Mouse (Mus musculus): ENCODE measurements around the gene Cntnap5a. TPM values are rescaled to one million over a fixed set of nuclear protein-coding genes. Genes with fewer than 3 reads are reported as not detected.
"Not testable (repeated sequence)": the region's sequence is repeated elsewhere in the genome, so short reads cannot be mapped to it uniquely, and the experiment has no call there.

Gene Cntnap5a
- polyA plus RNA-seq, 1 experiment from 2014 or later = not detected

GRCm38 (mm10) chr1:116125767-116126166 is 441.2 kb downstream of the Cntnap5a start:
- ATAC-seq (ENCODE audit: insufficient number of reproducible peaks, low FRiP score, low TSS enrichment, low read depth) (no peak), DNase-seq (ENCODE audit: low spot score) (no peak)
- WGBS = 35% methylated on average over 1 of the region's 1 CpGs
- H3K27ac ChIP-seq (replicated peaks; ENCODE audit: low read depth, low read length) = no peak overlapping the region
- no peaks in the 10 kb centered on the region for H3K27me3 ChIP-seq (ENCODE audit: control insufficient read depth, insufficient read depth, low read length)
- H3K4me3 ChIP-seq (ENCODE audit: low read depth, low read length) = no peak overlapping the region
- H3K4me2 ChIP-seq (ENCODE audit: low read depth, severe bottlenecking) = no peak overlapping the region
- H3K4me1 ChIP-seq (ENCODE audit: control insufficient read depth, insufficient read depth, low read length) = no peaks in the 10 kb centered on the region
- no peak overlapping the region for H3K9ac ChIP-seq (ENCODE audit: low read length)
- no peaks in the 10 kb centered on the region for H3K9me3 ChIP-seq (ENCODE audit: control insufficient read depth, low read length)
- no peaks in the 10 kb centered on the region for H3K36me3 ChIP-seq (ENCODE audit: control insufficient read depth, insufficient read depth, low read length)

- 81% methylated on average over 2 of the region's 2 CpGs for WGBS
- Histone ChIP-seq H3K9me3 (ENCODE audit: control insufficient read depth, low read length) (no peaks in the 10 kb centered on the region), H3K36me3 (ENCODE audit: control insufficient read depth, insufficient read depth, low read length) (no peaks in the 10 kb centered on the region), H3K4me1 (ENCODE audit: control insufficient read depth, insufficient read depth, low read length) (no peaks in the 10 kb centered on the region), H3K27ac (replicated peaks; ENCODE audit: low read depth, low read length) (no peak overlapping the region), H3K4me2 (ENCODE audit: low read depth, severe bottlenecking) (no peak overlapping the region), H3K9ac (ENCODE audit: low read length) (no peak overlapping the region), H3K4me3 (ENCODE audit: low read depth, low read length) (no peak overlapping the region), H3K27me3 (ENCODE audit: control insufficient read depth, insufficient read depth, low read length) (no peaks in the 10 kb centered on the region)
- no peak for ATAC-seq (ENCODE audit: insufficient number of reproducible peaks, low FRiP score, low TSS enrichment, low read depth)
- no peak for DNase-seq (ENCODE audit: low spot score)
Measured at GRCm38 (mm10) chr1:116127085-116127484, 442.5 kb downstream of the Cntnap5a start.

GRCm38 (mm10) chr1:116128450-116129246 is 444.1 kb downstream of the Cntnap5a start:
- H3K27ac ChIP-seq (replicated peaks; ENCODE audit: low read depth, low read length) = no peak overlapping the region
- H3K4me2 ChIP-seq (ENCODE audit: low read depth, severe bottlenecking) = no peak overlapping the region
- DNase-seq (ENCODE audit: low spot score) (no peak), ATAC-seq (ENCODE audit: insufficient number of reproducible peaks, low FRiP score, low TSS enrichment, low read depth) (no peak)
- 55% methylated on average over 1 of the region's 1 CpGs for WGBS
- no peaks in the 10 kb centered on the region for H3K4me1 ChIP-seq (ENCODE audit: control insufficient read depth, insufficient read depth, low read length)
- H3K9ac ChIP-seq (ENCODE audit: low read length) = no peak overlapping the region
- no peaks in the 10 kb centered on the region for H3K36me3 ChIP-seq (ENCODE audit: control insufficient read depth, insufficient read depth, low read length)
- no peaks in the 10 kb centered on the region for H3K27me3 ChIP-seq (ENCODE audit: control insufficient read depth, insufficient read depth, low read length)
- no peaks in the 10 kb centered on the region for H3K9me3 ChIP-seq (ENCODE audit: control insufficient read depth, low read length)
- no peak overlapping the region for H3K4me3 ChIP-seq (ENCODE audit: low read depth, low read length)

- Histone ChIP-seq H3K36me3 (ENCODE audit: control insufficient read depth, insufficient read depth, low read length) (no peaks in the 10 kb centered on the region), H3K4me3 (ENCODE audit: low read depth, low read length) (no peak overlapping the region), H3K27ac (replicated peaks; ENCODE audit: low read depth, low read length) (no peak overlapping the region), H3K9me3 (ENCODE audit: control insufficient read depth, low read length) (no peaks in the 10 kb centered on the region), H3K9ac (ENCODE audit: low read length) (no peak overlapping the region), H3K4me2 (ENCODE audit: low read depth, severe bottlenecking) (no peak overlapping the region), H3K27me3 (ENCODE audit: control insufficient read depth, insufficient read depth, low read length) (no peaks in the 10 kb centered on the region), H3K4me1 (ENCODE audit: control insufficient read depth, insufficient read depth, low read length) (no peaks in the 10 kb centered on the region)
- DNase-seq (ENCODE audit: low spot score) (no peak), ATAC-seq (ENCODE audit: insufficient number of reproducible peaks, low FRiP score, low TSS enrichment, low read depth) (no peak)
Measured at GRCm38 (mm10) chr1:116132471-116132870, 447.9 kb downstream of the Cntnap5a start.

- Histone ChIP-seq H3K9me3 (ENCODE audit: control insufficient read depth, low read length) (no peaks in the 10 kb centered on the region), H3K9ac (ENCODE audit: low read length) (no peak overlapping the region), H3K27ac (replicated peaks; ENCODE audit: low read depth, low read length) (no peak overlapping the region), H3K36me3 (ENCODE audit: control insufficient read depth, insufficient read depth, low read length) (no peaks in the 10 kb centered on the region), H3K4me1 (ENCODE audit: control insufficient read depth, insufficient read depth, low read length) (no peaks in the 10 kb centered on the region), H3K27me3 (ENCODE audit: control insufficient read depth, insufficient read depth, low read length) (no peaks in the 10 kb centered on the region), H3K4me3 (ENCODE audit: low read depth, low read length) (no peak overlapping the region), H3K4me2 (ENCODE audit: low read depth, severe bottlenecking) (no peak overlapping the region)
- ATAC-seq (ENCODE audit: insufficient number of reproducible peaks, low FRiP score, low TSS enrichment, low read depth) (no peak), DNase-seq (ENCODE audit: low spot score) (no peak)
Measured at GRCm38 (mm10) chr1:116149764-116150369, 465.3 kb downstream of the Cntnap5a start.

GRCm38 (mm10) chr1:116184471-116184870 is 499.9 kb downstream of the Cntnap5a start:
- 93% methylated on average over 2 of the region's 2 CpGs for WGBS
- Histone ChIP-seq H3K9me3 (ENCODE audit: control insufficient read depth, low read length) (no peaks in the 10 kb centered on the region), H3K4me2 (ENCODE audit: low read depth, severe bottlenecking) (no peak overlapping the region), H3K36me3 (ENCODE audit: control insufficient read depth, insufficient read depth, low read length) (no peaks in the 10 kb centered on the region), H3K9ac (ENCODE audit: low read length) (no peak overlapping the region), H3K4me3 (ENCODE audit: low read depth, low read length) (no peak overlapping the region), H3K27ac (replicated peaks; ENCODE audit: low read depth, low read length) (no peak overlapping the region), H3K4me1 (ENCODE audit: control insufficient read depth, insufficient read depth, low read length) (no peaks in the 10 kb centered on the region), H3K27me3 (ENCODE audit: control insufficient read depth, insufficient read depth, low read length) (no peaks in the 10 kb centered on the region)
- DNase-seq (ENCODE audit: low spot score) (no peak), ATAC-seq (ENCODE audit: insufficient number of reproducible peaks, low FRiP score, low TSS enrichment, low read depth) (no peak)

GRCm38 (mm10) chr1:116188142-116188541 is 503.6 kb downstream of the Cntnap5a start:
- not testable (repeated sequence) for DNase-seq (ENCODE audit: low spot score); H3K27ac ChIP-seq (replicated peaks; ENCODE audit: low read depth, low read length); H3K36me3 ChIP-seq (ENCODE audit: control insufficient read depth, insufficient read depth, low read length); H3K9ac ChIP-seq (ENCODE audit: low read length); H3K4me3 ChIP-seq (ENCODE audit: low read depth, low read length); ATAC-seq (ENCODE audit: insufficient number of reproducible peaks, low FRiP score, low TSS enrichment, low read depth); H3K9me3 ChIP-seq (ENCODE audit: control insufficient read depth, low read length); H3K4me1 ChIP-seq (ENCODE audit: control insufficient read depth, insufficient read depth, low read length); H3K4me2 ChIP-seq (ENCODE audit: low read depth, severe bottlenecking); H3K27me3 ChIP-seq (ENCODE audit: control insufficient read depth, insufficient read depth, low read length)
- 69% methylated on average over 1 of the region's 1 CpGs for WGBS

- Histone ChIP-seq H3K4me2 (ENCODE audit: low read depth, severe bottlenecking) (no peak overlapping the region), H3K27me3 (ENCODE audit: control insufficient read depth, insufficient read depth, low read length) (no peaks in the 10 kb centered on the region), H3K4me1 (ENCODE audit: control insufficient read depth, insufficient read depth, low read length) (no peaks in the 10 kb centered on the region), H3K36me3 (ENCODE audit: control insufficient read depth, insufficient read depth, low read length) (no peaks in the 10 kb centered on the region), H3K27ac (replicated peaks; ENCODE audit: low read depth, low read length) (no peak overlapping the region), H3K9me3 (ENCODE audit: control insufficient read depth, low read length) (no peaks in the 10 kb centered on the region), H3K4me3 (ENCODE audit: low read depth, low read length) (no peak overlapping the region), H3K9ac (ENCODE audit: low read length) (no peak overlapping the region)
- WGBS = 89% methylated on average over 2 of the region's 2 CpGs
- ATAC-seq (ENCODE audit: insufficient number of reproducible peaks, low FRiP score, low TSS enrichment, low read depth) = no peak
- no peak for DNase-seq (ENCODE audit: low spot score)
Measured at GRCm38 (mm10) chr1:116192299-116192698, 507.7 kb downstream of the Cntnap5a start.

Measured in limb, embryonic 11.5 days (tissue).